Mouse (Mus musculus): ENCODE data around the gene Nrxn3.

DNA sequence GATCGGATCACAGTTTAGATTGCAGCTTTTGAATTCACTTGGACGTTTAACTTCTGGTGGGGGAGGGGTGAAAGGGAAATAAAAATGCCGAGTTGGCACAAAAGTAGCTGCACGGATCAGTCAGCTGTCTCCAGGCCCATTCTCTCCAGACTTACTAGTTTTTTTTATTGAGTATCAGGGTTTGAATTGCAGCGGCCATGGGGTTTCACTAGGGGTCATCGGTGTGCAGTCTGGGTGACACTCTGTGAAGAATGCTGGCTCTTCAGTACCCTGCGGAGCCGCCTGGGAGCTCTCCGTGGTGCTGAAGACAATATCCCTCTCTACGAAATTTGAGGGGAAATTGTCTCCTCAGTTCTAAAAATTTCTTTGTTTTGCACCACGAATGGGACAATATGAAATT is 13.5 kb upstream of the Nrxn3 start:
- TF ChIP-seq POLR2A (IDR thresholded peaks at IDR 0.05; ENCODE audit: low read depth, low read length), result no peak
- TF ChIP-seq CTCF (IDR thresholded peaks at IDR 0.05; ENCODE audit: borderline replicate concordance, insufficient read depth, low read length), result no peak
